Mouse (Mus musculus): ENCODE results near the gene Hist2h4.

- TF ChIP-seq POLR2A (IDR thresholded peaks at IDR 0.05; ENCODE audit: borderline replicate concordance, low read depth, low read length) (no peak), CTCF (IDR thresholded peaks at IDR 0.05; ENCODE audit: low read depth, low read length) (no peak)
These were observed 43.4 kb upstream of the Hist2h4 start for GRCm38 (mm10) chr3:96306506-96306905.
